Mouse (Mus musculus) hindbrain, postnatal 0 days (tissue): Measurements from ENCODE around the gene Irf5. TPM values are rescaled to one million over a fixed set of nuclear protein-coding genes. Genes with fewer than 3 reads are reported as not detected.
A peak's percentile ranks its signal among the peaks of the same experiment; 100 is the strongest.

Experiments
- ATAC-seq: fragments of 200-750 bp; cut with Nextera tagmentation; 2 replicates; pipeline ENCODE4 v1.8.0; 2017; ENCODE audit warnings: mild to moderate bottlenecking, moderate TSS enrichment, moderate library complexity
- DNase-seq: peaks from one replicate; pipeline ENCODE4 v3.0.0-alpha.2; 2015; ENCODE audit warnings: low spot score
- H3K27ac ChIP-seq: fragments of 300-500 bp; sonication (generic); 2 replicates; pipeline ENCODE4 v1.5.1; 2014; ENCODE audit warnings: mild to moderate bottlenecking
- H3K27me3 ChIP-seq: fragments of 300-500 bp; sonication (generic); 2 replicates; pipeline ENCODE4 v1.6.1; 2014; ENCODE audit warnings: low read length, mixed read lengths; ENCODE audit not compliant: insufficient read depth
- H3K36me3 ChIP-seq: fragments of 300-500 bp; sonication (generic); 2 replicates; pipeline ENCODE4 v1.6.1; 2014; ENCODE audit warnings: low read length, mixed read lengths; ENCODE audit not compliant: insufficient read depth
- H3K4me1 ChIP-seq: fragments of 300-500 bp; sonication (generic); 2 replicates; pipeline ENCODE4 v1.6.1; 2014; ENCODE audit warnings: antibody characterized with exemption, low read length, mixed read lengths; ENCODE audit not compliant: insufficient read depth
- H3K4me2 ChIP-seq: fragments of 300-500 bp; sonication (generic); 2 replicates; pipeline ENCODE4 v1.6.1; 2014; ENCODE audit warnings: low read depth, mild to moderate bottlenecking, low read length, moderate library complexity, mixed read lengths
- H3K4me3 ChIP-seq: fragments of 300-500 bp; sonication (generic); 2 replicates; pipeline ENCODE4 v1.5.1; 2014; ENCODE audit warnings: low read length
- H3K9ac ChIP-seq: fragments of 300-500 bp; sonication (generic); replicated peaks from 2 replicates; pipeline ENCODE4 v1.6.1; 2014; ENCODE audit warnings: mild to moderate bottlenecking, low read length, moderate library complexity, mixed read lengths
- H3K9me3 ChIP-seq: fragments of 300-500 bp; sonication (generic); 2 replicates; pipeline ENCODE4 v1.6.1; 2016; ENCODE audit warnings: low read length, mixed read lengths
- CTCF ChIP-seq: IDR thresholded peaks from 2 replicates; pipeline ENCODE4 v1.5.1; 2016; ENCODE audit warnings: antibody characterized with exemption, control low read depth, low read depth
- WGBS: fragments of 180-500 bp; shearing (Covaris S2); extraction: QIAGEN DNeasy Blood & Tissue Kit; methylation state at CpG from one replicate; pipeline ENCODE4 v1.1.7; 2014; 5-methylcytosine and 5-hydroxymethylcytosine counted together
- polyA plus RNA-seq: library from polyadenylated mRNA; unstranded; fragments of >200 nt; fragmentation: Nextera tagmentation; extraction: Ambion mirVana; gene quantifications from 2 replicates; pipeline ENCODE4 v1.2.1, GENCODE M21; 2015
- total RNA-seq: library from RNA; depleted of rRNA; stranded (reverse); fragments of >200 nt; gene quantifications from 2 replicates; pipeline ENCODE4 v1.2.3, GENCODE M21; 2014; rRNA removed

The Irf5 gene
- total RNA-seq (2.4 and 3.9 TPM in 2 replicates), polyA plus RNA-seq (1.8 and 2.1 TPM in 2 replicates)

- DNase-seq (no peak), ATAC-seq (peak; percentile 39)
- Histone ChIP-seq H3K9ac (peak within 1 kb of the TSS; percentile 48), H3K36me3 (no peaks in the 10 kb centered on the region), H3K4me3 (peak within 1 kb of the TSS; percentile 50), H3K4me1 (peaks cover 5% of the 10 kb centered on the region; the same call in 1 of the 2 replicates), H3K27me3 (peaks cover 31% of the 10 kb centered on the region), H3K27ac (no peak within 1 kb of the TSS), H3K9me3 (no peaks in the 10 kb centered on the region), H3K4me2 (peak within 1 kb of the TSS; percentile 93)
- 3% methylated on average over 85 of the region's 96 CpGs for WGBS
- TF ChIP-seq CTCF: no peak
These were observed at the start of gene Irf5 for GRCm38 (mm10) chr6:29526281-29527251. TSS of gene Irf5 (plus strand) at chr6:29526625.

- Histone ChIP-seq H3K4me1 (no peaks in the 10 kb centered on the region), H3K9ac (no peak overlapping the region), H3K27ac (no peak overlapping the region), H3K27me3 (no peaks in the 10 kb centered on the region), H3K9me3 (no peaks in the 10 kb centered on the region), H3K4me3 (no peak overlapping the region), H3K36me3 (no peaks in the 10 kb centered on the region), H3K4me2 (no peak overlapping the region)
- 92% methylated on average over 13 of the region's 13 CpGs for WGBS
- ATAC-seq: no peak
- DNase-seq: no peak
- no peak for TF ChIP-seq CTCF
These were observed 43.7 kb upstream of the Irf5 start for GRCm38 (mm10) chr6:29482691-29483090.

GRCm38 (mm10) chr6:29484716-29485559 is 41.5 kb upstream of the Irf5 start:
- DNase-seq (peak; percentile 82), ATAC-seq (peak; percentile 64)
- Histone ChIP-seq H3K4me1 (no peaks in the 10 kb centered on the region), H3K4me2 (peak overlapping the region; percentile 62), H3K36me3 (no peaks in the 10 kb centered on the region), H3K9ac (no peak overlapping the region), H3K27ac (no peak overlapping the region), H3K27me3 (no peaks in the 10 kb centered on the region), H3K9me3 (no peaks in the 10 kb centered on the region), H3K4me3 (peak overlapping the region; percentile 21)
- WGBS: 5% methylated on average over 26 of the region's 26 CpGs
- peak; percentile 96 for TF ChIP-seq CTCF

DNA sequence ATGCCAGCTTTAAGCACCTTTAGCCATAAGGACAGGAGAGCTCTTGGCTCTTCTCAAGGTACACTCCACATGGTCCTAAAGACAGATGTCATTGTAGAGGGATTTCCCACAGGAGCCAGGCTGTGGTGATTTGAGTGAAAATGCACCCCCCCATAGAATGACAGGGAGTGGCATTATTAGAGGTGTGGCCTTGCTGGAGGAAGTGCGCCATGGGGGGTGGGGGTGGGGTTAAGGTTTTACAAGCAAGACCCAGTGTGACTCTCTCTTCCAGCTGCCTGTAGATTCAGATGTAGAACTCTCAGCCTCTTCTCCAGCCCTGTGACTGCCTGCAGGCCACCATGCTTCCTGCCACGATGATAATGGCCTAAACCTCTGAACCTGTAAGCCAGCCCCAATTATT is 40.5 kb upstream of the Irf5 start:
- ATAC-seq (no peak), DNase-seq (no peak)
- Histone ChIP-seq H3K4me1 (no peaks in the 10 kb centered on the region), H3K4me2 (no peak overlapping the region), H3K9me3 (no peaks in the 10 kb centered on the region), H3K4me3 (no peak overlapping the region), H3K27me3 (no peaks in the 10 kb centered on the region), H3K36me3 (no peaks in the 10 kb centered on the region), H3K27ac (no peak overlapping the region), H3K9ac (no peak overlapping the region)
- 53% methylated on average over 2 of the region's 2 CpGs for WGBS
- no peak for TF ChIP-seq CTCF

DNA sequence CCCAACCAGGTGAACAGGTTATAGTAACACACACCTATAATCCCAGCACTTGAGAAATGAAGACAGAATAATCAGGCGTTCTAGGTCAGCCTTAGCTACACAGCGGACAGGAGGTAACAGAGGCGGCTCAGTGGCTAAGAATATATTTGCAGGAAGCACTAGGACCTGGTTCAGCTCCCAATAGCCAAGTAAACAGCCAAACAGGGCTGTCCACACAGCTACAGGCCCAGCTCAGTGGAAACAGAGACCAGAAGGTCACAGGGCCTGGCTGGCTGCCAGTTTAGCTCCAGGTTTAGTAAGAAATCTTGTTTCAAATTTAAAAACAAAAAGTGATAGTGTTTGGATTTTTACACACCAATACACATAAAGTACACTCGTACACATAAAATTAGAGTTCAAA is 32.3 kb upstream of the Irf5 start:
- no peak overlapping the region for H3K4me3 ChIP-seq
- H3K4me2 ChIP-seq: no peak overlapping the region
- no peak overlapping the region for H3K27ac ChIP-seq
- no peaks in the 10 kb centered on the region for H3K9me3 ChIP-seq
- H3K36me3 ChIP-seq: no peaks in the 10 kb centered on the region
- H3K4me1 ChIP-seq: no peaks in the 10 kb centered on the region
- WGBS: 87% methylated on average over 4 of the region's 4 CpGs
- no peak overlapping the region for H3K9ac ChIP-seq
- peaks cover 14% of the 10 kb centered on the region; the same call in 1 of the 2 replicates for H3K27me3 ChIP-seq
- ATAC-seq (no peak), DNase-seq (no peak)
- TF ChIP-seq CTCF: no peak

DNA sequence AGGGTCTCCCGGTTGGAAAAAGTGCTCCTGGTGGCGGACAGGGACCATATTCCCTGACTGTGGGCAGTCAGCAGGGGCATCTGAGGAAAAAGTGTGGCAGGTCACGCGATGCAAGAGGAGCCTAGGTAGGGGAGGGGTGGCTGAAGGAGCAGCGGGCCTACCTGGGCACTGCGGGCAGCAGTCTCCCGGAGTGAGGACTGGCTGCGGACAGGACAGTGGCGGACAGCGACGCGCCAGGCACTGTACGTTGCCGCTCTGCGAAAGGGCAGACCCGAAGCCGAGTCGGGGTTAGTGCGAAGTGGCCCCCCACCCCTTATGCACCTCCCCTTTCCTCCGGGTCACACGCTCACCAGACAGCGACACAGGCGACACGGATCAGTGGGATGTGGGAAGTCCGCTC is 30.2 kb upstream of the Irf5 start:
- Histone ChIP-seq H3K36me3 (no peaks in the 10 kb centered on the region), H3K4me3 (no peak overlapping the region), H3K4me1 (no peaks in the 10 kb centered on the region), H3K27me3 (peaks cover 14% of the 10 kb centered on the region; the same call in 1 of the 2 replicates), H3K27ac (no peak overlapping the region), H3K9ac (no peak overlapping the region), H3K4me2 (peak overlapping the region; percentile 25; the same call in 1 of the 2 replicates), H3K9me3 (no peaks in the 10 kb centered on the region)
- ATAC-seq (no peak), DNase-seq (no peak)
- no peak for TF ChIP-seq CTCF
- 19% methylated on average over 24 of the region's 25 CpGs for WGBS
